Mouse (Mus musculus) monocyte, adult 2 months (primary cell): ENCODE measurements around the gene Endov.

ENCODE experiments used
- DNase-seq, 2 experiments: peaks; one replicate each; pipeline ENCODE4 v3.0.0; 2022; ENCODE audit warnings: low spot score in 2 of 2, low read depth in 1 of 2

Endov gene

DNA sequence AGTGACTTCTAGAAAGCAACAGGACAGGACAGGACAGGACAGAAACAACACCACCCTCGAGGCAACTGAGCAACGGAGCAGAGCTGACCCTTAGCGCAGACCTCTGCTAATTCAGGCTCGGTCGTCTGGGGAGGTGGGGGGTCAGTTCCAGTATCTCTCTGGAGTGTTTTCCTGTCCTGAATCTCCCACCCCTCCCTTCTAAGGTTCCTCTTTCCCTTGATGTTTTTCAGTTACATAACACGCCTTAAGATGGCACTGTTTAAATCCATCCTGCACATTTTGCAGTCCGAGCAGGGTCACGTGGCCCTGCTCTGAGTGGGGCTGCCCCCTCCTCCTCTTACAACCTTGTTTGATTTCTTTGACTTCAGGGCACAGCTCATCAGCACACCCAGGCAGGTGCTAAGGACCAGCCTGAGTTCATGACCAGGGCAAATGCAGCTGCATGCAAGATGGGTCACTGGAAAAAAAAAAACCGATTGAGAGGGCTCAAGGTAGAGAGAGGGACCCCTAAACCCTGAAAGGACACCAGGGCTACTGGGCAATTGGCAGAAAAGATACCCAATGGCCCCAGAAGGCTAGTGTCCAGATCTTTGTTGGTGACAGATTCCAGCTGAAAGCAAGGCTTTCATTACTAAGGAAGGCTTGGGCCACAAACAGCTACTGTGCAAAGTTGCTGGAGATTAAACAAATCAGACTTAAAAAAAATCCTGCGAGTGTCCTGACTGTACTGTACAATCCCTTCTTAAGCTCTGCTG lies 54.8 kb downstream of the Endov start:
- no peak for DNase-seq

DNA sequence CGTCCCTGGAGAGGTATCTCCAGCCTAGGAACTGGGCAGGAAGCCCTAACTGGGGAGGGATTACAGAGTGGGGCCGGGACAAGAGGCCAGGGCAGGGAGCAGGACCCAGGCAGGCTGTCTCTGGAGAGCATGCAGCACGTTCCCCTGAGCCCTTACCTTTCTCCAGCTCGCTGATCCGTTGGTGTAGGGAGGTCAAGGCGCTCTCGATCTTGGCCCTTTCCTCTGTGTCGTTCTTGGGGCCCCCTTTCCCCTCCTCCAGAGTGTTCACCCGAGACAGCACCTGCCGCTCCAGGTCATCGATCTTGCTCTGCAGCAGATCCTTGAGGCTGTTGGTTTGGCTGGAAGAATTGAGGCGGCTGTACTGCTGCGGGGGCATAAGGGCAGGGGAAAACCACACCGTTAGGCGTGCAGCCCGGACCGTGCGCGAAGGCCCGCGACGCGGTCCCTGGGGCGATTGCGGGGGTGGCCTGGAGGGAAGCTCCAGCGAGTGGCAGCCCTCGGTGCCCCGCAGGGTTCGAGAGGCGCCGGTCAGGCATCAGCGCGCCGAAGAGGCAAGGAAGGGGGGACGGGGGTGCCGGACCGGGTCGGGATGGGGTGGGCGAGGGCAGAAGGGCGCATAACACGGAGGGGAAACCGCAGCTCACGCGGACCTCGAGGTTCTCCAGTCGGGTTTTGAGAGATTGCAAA lies 55.5 kb downstream of the Endov start:
- no peak for DNase-seq

DNA sequence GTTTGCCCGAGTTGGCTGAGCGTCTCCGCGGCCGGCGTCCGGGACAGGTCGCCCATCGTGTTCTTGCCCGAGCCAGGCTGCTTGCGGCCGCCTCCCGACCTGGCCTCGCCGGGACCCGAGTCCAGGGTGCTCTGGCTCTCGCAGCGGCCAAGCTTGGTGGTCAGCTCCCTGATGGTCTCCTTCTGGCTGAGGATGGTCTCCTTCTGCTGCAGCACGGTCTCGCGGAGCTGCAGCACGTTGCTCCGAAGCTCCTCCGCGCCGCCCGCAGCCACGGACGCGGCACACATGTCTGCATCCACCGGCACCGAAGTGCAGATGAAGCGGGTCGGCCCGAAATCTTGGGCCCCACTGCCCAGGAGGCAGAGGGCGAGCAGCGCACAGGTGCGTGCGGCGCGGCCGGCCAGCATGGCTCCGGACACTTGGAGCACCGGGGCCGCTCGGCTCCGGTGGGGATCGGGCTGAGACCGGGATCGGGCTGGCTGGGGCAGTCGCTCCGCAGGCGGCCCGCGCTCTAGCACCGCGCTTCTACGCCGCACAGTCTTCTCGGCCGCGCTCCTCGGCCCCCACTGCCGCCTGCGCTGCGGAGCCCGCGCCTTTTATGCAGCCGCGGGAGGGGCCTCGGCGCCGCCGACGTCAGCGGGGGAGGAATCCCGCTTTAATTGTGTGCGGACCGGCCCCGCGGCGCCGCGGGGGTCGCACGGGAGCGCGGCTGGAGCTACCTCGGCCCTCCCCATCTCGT lies 56.2 kb downstream of the Endov start, which contains the start of gene Nptx1:
Gene Nptx1 (minus strand): TSS at position 571 of the 739 bp plus-strand sequence.
- no peak for DNase-seq

DNA sequence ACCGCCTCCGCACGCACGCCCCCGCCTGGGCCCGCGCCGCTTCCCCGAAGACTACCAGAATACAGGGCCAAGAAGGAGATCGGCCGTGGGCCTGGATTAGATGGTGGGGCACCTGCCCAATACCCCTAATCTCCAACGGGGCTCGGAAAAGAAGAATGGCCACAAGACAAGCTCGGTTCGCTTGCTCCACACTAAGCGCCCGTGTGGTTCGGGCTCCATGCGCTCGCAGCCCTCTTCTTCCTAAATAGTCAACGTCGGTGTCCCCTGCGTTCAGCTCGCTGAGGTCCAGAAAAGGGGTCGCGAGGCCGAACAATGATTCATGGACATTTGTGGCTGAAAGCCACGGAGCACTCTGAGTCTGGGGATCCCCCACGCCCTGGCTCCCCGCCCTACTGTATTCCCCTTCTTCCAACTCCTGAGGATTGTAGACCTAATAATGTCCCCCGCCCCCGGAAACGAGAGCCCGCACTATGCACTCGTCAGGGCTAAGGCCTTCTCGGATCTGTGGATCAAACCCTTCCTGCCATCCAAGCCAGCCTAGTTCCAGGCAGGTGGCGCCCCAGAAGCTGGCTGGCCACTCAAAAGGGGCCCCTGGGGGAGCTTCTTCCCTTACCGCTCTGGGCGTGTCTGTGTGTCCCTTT lies 56.9 kb downstream of the Endov start:
- DNase-seq = no peak

DNA sequence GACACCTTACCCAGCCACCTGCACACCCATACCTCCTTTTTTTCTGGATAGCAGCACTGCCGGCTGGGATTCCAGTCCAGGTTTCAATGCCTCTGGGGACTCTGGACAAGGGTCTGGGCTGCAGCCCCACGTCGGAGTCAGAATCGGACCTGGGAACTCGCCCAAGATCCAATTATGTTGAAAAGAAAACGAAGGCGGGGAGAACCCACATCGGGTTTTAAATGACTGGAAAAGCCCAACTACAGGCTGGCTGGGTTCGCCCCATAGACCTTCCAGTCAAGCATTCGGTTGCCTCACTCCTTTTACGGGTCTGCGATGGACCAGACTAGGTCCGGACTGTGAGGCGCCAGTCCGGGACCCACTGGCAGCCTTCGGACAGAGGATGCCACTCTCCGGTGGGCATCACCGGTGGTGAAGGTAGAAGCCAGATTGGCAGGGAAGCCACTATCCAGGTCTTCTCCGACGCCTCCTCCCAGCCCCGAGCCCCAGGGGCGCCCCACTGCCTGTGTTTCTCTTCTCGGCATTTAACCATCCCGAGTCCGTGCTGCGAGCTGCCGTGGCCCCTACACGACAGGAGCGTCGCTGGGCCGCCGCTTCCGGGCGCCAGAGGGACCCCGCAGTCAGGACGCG lies 57.7 kb downstream of the Endov start:
- no peak for DNase-seq

DNA sequence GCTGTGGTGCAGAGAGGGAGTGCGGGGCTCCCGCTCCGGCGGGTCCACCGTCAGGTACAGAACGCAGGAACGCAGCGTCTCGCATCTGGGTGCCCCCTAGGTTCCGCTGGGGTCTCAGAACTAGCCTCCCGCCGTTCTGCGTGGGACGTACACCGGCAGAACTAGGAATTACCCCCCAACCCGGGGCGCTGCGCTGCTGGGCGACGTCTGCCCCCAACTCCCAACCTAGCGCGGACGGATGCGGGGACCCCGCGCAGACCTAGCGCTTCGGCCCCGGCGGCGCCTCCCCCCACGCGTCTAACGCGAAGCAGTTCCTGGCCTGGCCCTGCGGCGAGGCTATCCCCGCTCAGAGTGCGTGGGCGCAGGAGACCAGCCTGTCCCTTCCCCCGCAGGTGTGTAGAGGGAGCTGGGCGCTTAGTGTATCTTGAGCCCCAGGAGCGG lies 58.2 kb downstream of the Endov start:
- no peak for DNase-seq

DNA sequence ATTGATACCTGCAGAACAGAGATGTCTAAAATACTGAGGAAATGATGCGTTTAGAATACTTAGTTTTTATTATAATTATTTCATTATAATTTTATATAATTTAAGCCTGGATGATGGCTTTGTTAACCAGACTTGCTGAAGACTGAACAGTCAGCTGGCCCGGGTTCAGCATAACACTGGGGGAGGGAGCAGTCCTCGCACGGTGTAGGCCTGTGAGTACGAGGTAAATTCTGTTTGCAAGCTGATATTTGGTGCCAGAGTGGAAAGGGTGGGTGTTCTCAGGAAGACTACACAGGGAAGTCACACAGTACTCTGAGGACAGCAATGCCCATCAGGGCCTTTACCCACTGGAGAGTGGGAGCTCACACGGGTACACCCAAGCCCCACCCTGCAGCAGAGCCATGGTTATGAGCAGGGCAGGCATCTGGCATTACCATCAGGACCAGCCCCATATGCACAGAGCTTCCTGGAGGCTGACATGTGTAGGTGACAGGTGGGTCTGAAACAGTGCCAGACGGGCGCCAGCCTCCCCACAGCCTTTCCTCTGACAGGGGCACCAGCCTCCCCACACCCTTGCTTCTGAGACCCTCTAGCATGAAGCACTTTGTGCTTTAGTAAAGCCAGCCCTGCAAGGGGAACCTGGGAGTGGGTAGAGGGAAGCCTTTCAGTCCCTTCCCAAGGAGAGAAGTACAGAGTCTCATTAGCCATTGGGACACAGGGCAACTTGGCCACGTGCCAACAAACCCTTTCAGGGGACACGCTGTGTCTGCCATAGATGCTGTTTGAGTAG lies 59.6 kb downstream of the Endov start:
- no peak for DNase-seq

DNA sequence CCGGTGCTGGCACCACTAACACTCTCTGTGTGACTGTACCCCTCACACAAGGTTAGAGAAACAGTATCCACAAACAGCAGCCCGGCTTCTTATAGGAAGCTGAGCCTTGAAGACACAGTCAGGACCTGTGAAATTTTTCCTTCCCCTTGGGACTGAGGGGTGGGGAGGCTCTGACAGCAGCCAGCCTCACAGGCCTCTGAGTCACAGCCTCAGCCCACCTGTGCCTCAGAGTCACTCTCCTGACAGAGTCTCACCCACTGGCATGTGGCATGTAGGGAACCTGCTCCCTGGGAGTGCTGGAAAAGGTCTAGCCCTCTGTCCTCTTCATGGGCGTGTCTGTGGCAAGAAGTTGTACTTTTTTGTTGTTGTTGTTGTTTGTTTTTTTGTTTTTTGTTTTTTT lies 60.3 kb downstream of the Endov start:
- DNase-seq = no peak

DNA sequence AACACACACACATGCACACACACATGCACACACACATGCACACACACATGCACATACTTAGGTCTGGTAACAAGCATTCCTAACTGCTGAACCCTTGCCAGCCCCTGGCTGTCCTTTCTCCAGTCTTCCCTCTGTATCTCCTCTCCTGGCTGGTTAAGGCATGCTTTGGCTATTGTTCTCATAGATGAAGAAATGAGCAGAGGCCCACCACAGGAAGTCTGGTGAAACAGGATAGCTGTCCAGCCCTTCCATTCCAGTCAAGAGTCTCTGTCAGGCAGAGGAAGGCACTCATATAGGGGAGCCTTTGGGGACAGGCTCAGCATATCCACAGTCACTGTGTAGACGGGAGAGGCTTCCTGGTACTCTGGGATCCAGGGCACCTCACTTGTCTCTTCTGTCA lies 61.2 kb downstream of the Endov start:
- DNase-seq = no peak

DNA sequence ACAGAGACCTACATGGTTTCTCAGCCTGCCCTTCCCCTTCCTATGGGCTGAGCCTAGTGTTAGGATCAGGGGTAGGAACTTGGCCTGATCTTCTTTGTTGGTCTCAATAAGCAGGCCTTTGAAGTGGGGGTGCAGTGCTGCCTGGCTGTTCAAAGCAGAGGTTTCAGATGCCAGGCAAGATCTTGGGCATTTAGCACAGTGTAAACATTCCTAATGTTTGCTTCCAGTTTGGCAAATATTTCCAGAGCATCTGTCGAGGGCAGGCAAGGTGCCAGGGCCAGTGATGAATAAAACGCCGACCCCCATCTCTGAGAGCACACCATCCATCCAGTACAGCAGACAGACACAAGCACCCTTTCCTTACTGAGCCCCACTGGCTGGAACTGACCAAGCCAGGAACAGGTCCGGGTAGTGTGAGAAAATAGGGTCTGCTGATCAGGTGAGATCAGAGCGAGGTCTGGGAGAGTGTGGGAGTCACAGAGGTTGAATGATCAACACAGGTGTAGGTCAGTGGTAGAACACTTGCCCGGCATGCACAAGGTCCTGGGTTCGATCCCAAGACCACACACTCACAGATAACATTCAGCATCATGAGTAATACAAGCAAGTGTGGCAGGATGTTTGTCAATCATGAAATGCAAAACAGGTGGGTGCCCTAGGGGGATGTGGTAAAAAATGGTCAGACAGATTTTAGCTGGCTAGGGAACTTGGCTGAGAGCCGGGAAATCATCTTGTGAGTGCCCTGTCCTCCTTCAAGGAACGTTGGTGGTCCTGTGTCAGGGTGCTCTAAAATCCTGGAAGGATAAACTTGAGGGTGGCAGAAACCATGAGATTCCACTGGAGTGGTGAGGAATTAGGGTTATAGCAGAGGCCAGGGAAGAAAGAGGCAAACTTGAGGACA lies 62.0 kb downstream of the Endov start:
- DNase-seq = no peak

DNA sequence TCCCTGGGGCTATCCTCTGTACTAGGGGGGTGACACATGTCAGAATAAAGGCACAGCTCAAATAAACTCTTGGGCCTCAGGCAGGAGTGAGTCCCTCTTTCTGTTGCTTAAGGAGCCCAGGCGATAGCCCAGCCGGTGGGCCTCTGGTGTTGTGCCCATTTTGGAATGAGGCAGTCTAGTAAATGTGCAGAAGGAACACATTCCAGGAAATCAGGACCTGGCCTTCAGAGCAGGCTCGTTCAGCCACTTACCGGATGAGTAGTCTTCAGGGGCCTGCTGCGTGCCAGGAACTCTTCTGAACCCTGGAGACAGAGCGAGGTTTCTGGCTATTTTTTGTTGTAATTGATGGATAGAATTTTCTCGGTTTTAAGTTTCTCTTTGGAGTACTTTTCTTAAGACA lies 63.6 kb downstream of the Endov start:
- DNase-seq = no peak

DNA sequence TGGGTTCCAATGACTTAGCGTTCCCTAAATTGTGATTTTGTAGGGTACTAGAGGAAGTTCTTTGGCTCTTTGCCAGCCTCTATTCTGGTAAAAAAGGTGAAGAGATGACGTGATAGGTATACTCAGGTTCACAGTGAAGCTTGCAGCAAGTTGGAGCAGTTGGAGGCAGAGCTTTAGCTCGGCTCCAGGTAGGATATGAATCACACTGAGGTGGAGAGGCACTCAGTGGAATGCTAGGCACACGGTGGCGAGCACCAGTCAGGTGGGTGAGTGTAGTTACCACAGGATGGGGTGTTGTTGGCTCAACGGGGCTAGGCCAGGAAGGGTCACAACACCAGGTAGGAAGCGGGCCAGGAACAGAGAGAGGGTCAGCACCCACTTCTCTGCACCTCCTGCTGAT lies 64.0 kb downstream of the Endov start:
- DNase-seq = no peak

DNA sequence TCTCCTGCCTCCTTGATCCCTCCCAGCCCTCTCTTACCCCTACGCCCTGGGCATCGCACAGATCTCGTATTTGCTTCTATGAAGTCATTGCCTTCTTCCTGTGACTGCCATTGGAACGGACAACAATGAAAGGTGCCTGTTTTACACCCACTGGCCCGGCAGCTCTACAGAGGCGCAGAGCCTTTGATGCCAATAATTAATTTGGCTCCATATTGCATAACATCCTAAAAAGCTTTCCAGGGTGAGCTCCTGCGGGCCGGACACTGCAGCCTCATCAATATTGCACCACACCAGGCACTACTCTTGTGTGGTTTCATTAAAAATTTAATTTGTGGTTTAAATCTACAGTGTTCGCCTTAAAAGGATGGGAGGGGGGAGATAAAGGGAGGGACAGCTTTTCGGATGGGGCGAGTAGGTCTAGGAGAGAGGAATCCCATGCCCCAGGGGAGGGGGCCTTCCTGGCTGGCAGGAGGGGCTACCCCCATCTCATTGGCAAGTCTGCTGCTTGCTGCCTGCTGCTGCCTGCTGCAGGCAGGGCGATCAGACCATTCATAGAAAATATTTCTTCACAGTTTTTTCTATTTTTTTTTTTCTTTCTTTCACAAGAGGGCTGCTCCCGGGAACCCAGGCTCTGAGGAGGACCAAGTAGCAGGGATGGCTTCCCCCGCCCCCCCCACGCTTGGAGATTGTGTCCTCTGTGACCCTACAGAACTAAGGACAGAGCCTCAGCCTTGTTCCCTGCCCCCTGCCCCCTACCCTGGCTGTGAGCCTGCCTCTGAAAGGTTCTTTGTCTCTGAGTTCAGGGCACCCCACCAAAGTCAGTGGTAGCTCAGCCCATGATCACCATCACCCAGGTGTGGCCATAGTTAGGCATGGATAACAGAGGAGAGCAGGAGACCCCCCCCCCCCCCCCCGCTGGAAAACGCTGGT lies 67.1 kb downstream of the Endov start:
- DNase-seq = no peak

DNA sequence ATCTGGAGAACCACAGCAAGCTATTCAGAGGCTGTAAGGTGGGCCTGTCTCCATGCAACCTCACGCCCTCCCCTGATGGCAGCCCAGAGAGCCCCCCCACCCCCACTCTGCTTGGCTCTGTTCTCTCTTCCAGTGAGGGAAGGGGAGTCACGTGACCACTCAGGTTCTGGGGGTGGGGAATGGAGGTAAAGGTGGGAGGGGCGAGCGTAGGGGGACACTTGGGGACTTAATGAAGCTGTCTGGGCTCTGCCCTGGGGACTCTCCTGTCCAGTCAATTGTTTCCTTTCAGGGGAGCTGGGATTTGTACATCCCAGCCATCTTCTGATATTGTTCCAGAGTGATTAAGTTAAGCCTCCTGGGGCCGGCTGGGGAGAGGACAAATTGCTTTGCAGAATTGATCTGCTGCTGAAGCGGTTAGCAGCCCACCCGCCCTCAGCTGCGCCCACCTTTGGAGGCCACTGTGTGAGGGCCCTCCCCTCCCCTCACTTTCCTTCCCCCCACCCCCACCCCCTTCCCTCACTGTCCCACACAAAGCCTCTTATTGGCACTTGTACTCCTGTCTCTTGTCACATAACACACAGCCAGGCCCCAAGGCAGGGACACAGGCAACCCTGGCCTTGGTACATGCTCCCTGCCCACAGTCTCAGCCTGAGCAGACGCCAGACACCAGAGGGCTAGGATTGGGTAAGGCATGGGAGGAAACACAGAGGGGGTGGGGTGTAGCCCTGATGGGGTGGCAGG lies 67.9 kb downstream of the Endov start:
- DNase-seq = no peak
